Mouse (Mus musculus) left cerebral cortex, adult 9 months (tissue): ENCODE results near the gene Col5a2.
"Not testable (repeated sequence)": the region's sequence is repeated elsewhere in the genome, so short reads cannot be mapped to it uniquely, and the experiment has no call there.

Experiments
- DNase-seq, 2 experiments: peaks; one replicate each; pipeline ENCODE4 v3.0.0; 2022; ENCODE audit warnings: low spot score in 2 of 2

Gene Col5a2

GRCm38 (mm10) chr1:45502865-45503332 lies at the start of gene Col5a2:
Gene Col5a2, minus strand, starts transcription at chr1:45503282.
- DNase-seq = peak in 1 of 2 experiments; percentile 16

DNA sequence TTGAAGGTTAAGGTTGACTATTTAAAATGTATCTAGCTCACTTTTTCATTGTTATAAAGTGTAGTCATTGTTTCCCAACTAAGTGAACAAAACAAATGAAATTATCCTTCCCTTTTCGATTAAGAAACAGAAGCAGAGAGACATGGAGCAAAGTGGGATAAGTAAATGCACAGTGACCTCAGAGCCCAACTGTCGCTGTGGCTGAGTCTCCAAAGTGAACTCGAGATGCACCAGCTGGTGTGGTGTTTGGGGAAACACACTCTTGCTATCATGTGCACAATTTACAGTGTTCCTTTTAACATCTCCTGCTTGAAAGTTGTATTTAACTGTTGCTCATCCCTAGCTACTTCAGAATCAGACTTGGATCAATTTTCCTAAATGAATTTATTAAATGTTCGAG lies 47.4 kb upstream of the Col5a2 start:
- no peak for DNase-seq

GRCm38 (mm10) chr1:45541888-45542287 lies 38.8 kb upstream of the Col5a2 start:
- no peak for DNase-seq

GRCm38 (mm10) chr1:45541161-45541560 lies 38.1 kb upstream of the Col5a2 start:
- DNase-seq = no peak

DNA sequence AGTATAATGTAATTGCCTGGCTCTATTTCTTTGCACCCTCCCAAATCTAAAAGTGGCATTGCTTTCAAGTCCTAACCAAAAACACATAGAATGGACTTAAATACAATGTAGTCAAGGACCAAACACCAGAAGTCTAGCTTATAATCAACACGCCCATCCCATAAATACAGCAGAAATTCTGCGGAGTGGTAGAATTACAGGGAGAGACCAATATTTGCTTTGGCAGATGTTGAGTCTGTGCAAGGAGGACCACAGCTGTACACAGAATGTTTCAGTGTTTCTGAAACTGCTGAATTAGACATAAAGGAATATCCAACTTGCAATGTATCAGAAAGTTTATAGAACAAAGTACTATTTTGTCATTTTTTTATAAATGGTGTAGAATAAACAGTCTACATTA lies 28.4 kb upstream of the Col5a2 start:
- no peak for DNase-seq

- not testable (repeated sequence) for DNase-seq
Observed at GRCm38 (mm10) chr1:45527476-45527875, 24.4 kb upstream of the Col5a2 start.

- no peak for DNase-seq
Observed at GRCm38 (mm10) chr1:45523601-45524000, 20.5 kb upstream of the Col5a2 start.

- no peak for DNase-seq
Observed at GRCm38 (mm10) chr1:45521486-45521885, 18.4 kb upstream of the Col5a2 start.

DNA sequence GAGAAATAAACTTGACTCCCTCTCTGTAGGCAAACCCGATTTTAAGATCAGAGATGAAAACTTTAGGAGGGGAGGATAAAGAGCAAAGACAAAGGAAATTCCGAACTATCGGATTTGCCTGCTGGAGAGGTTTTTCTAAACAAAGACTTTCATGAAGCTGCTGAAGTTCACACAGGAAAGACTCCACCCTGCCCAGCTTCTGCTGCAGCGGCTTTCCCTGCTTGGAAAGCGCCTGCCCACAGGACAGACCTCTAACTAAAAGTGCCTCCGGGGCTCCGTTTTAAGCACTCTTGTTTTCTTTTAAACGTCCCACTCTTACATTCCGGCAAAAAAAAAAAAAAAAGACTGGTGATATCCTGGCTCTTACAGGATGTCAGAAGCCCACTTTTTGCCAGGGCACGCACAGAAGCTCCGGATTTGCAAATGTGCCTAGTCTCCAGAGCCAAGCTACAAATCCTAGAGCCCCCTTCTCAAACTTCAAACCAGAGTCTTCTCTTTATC lies 791 bp downstream of the Col5a2 start:
- no peak for DNase-seq

DNA sequence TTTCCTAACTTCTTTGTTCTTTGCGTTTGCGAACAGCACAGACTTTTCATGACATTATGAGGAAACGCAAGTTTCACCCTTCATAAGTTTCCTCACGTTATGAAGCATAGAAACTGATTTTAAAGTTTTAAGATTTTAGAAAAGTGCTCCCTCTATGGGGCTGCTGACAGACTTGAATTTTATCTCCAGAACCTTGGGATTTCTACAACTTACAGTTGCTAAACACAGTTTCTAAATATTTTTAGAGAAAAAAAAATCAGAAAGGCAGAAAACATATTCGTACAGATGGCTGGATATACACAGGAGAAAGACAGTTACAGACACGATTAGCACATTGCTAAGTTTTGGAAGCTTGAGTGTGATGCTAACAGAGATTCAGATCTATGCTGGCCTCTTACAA lies 1.6 kb downstream of the Col5a2 start:
- no peak for DNase-seq

- no peak for DNase-seq
Observed at GRCm38 (mm10) chr1:45500456-45500855, 2.6 kb downstream of the Col5a2 start.

DNA sequence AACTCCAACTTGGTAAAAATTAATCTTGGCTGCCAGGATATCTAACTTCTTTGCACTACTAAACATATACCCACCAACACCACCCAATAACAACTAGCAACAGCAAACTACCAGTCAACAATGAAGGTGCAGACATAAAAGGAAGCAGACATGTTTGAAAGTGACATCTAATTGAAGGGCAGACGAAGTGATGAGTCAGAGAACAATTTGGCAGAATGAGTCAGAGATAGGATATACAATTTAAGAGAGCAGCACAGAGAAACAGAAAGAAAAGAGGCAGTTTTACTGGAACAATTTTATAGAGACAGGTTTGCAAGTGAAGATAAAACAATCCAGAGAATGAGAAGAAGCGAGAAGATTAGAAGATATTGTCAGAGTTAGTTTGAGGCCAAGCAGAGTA lies 8.1 kb downstream of the Col5a2 start:
- no peak for DNase-seq

DNA sequence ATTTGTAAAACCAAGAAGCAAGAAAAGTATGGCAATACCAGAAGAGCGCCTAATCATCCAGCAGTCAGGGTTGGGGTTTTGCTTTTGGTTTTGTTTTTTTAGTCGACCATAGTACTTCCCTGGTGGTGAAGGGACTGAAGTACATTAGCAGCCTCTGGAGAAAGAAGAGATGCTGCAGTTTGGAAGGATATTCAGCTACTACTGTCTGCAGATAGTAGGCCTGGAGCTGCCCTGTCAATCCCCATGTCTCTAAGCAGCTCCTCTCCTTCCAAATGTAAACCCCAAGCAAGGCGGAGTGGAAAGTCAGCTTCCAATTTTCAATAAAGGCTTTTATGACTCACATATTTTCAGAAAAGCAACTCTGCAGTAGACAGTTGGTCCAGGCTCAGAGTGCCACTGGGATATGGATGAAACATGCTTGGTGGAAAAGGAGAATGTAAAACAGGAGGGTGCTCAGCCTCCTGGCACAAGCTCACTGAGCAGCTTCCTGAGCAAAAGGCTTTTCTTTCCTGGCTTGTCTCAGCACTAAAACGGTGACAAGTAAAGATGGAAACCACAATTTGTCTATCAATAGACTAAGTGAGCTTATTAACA lies 10.9 kb downstream of the Col5a2 start:
- no peak for DNase-seq

DNA sequence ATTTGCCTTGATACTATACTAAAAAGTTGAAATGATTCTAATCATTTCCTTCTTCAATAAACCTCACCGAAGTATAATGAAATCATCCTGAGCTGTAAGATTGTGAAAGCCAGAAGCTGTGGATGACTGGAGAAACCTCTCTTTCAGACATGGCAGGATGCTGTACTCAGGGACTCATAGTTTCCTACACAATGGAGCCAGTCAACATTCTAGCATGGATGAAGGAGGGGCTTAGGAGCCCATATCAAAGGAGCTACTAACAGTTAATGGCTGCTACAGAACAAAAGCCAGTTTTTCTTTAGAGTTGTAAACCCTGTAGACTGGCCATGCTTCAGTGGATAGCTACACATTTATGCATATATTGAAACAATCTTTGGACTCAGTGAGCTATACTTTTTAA lies 12.6 kb downstream of the Col5a2 start:
- DNase-seq = no peak

GRCm38 (mm10) chr1:45488291-45488690 lies 14.8 kb downstream of the Col5a2 start:
- DNase-seq = no peak

GRCm38 (mm10) chr1:45483001-45483400 lies 20.1 kb downstream of the Col5a2 start:
- no peak for DNase-seq

DNA sequence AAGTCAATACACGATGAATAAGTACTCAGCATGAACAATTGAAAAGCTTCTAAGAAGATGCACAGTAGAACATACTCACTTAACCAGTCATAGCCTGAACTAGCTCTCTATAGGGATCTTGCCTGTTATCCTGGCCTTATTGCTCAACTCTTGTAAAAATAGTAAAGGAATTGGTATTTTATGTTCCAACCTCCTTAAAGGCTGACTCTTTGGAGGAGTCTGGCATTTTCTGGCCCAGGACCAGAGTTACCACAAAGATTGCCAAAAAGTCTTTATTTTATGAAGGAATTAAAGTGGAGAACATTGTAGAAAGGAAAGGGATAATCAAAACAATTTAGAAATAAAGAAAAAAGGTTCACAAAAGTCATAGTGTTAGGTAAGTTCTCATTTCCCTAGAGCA lies 21.2 kb downstream of the Col5a2 start:
- no peak for DNase-seq

DNA sequence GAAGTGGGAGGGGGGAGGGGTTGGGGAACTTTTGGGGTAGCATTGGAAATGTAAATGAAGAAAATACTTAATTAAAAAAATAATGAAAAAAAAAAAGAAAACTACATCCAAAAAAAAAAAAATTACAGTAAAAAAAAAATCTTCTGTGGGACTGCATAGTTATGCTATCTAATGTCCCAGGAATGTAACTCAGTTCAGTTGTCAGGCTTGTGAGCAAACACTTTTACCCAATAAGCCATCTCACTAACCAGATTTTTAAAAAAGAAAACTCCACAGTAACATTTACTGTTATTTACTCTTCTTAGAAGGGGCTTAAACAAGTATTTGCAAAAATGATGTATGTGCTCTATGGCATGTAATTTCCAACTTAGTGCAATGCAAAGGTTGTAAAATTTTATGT lies 24.0 kb downstream of the Col5a2 start:
- no peak for DNase-seq

DNA sequence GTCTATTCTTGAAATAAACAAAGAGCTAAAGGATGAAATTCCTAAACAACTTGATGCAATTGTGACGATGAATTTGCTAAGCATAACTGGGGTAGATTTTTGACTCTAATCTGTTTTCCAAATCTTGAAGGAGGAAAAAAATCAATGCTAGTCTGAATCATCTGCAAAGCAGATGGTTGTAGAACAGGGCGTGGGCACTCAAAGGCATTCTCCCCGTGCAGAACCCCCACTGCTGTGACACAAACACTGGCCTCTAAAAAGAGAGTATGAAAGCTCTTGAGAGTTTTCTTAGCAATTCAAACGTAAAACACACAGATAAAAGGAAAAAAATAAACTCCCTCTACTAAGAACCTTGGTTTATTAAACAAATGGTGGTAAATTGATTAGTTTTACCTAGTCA lies 30.3 kb downstream of the Col5a2 start:
- peak in 1 of 2 experiments; percentile 50 for DNase-seq

- DNase-seq = no peak
Observed at GRCm38 (mm10) chr1:45460767-45461166, 42.3 kb downstream of the Col5a2 start.

GRCm38 (mm10) chr1:45455763-45456162 lies 47.3 kb downstream of the Col5a2 start:
- DNase-seq = no peak

- no peak for DNase-seq
Observed at GRCm38 (mm10) chr1:45448856-45449255, 54.2 kb downstream of the Col5a2 start.

GRCm38 (mm10) chr1:45431922-45432321 lies 71.2 kb downstream of the Col5a2 start:
- peak in 1 of 2 experiments; percentile 10 for DNase-seq

DNA sequence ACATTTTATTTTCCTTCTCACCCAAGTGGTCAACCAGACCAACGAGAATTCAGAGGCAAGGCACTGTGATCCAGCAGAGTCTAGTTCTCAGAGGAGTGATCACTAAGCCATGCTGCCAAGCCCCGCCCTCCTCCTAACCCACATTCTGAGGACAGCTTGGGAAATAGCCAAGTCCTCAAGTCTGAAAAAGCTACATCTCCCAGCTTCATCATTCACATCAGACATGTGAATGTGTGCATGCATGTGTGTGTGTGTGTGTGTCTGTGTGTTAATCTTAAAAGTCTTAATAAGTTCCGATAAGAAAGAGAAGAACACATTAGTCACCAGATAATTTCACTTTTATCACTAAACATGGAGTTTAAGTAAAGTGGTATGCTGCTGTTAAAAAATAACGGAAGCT lies 72.6 kb downstream of the Col5a2 start:
- DNase-seq = no peak
